Mouse (Mus musculus): ENCODE results near the gene Cmss1. TPM values are rescaled to one million over a fixed set of nuclear protein-coding genes. Genes with fewer than 3 reads are reported as not detected.

Gene Cmss1
- polyA plus RNA-seq, 1 experiment from 2014 or later, result 48.3 TPM

GRCm38 (mm10) chr16:57491853-57492252, 114.8 kb downstream of the Cmss1 start:
- 81% methylated on average over 4 of the region's 4 CpGs for WGBS
- no peaks in the 10 kb centered on the region for H3K9me3 ChIP-seq (replicated peaks)
- H3K4me1 ChIP-seq, result peaks cover 11% of the 10 kb centered on the region; the same call in 1 of the 2 replicates
- no peak for ATAC-seq (ENCODE audit: insufficient number of reproducible peaks, low FRiP score, low TSS enrichment, low read depth)
- H3K27me3 ChIP-seq, result no peaks in the 10 kb centered on the region
- no peaks in the 10 kb centered on the region for H3K36me3 ChIP-seq
- H3K4me3 ChIP-seq (replicated peaks), result no peak overlapping the region
- H3K4me2 ChIP-seq (replicated peaks), result no peak overlapping the region
- no peak overlapping the region for H3K9ac ChIP-seq
- H3K27ac ChIP-seq (replicated peaks), result no peak overlapping the region

- no peak overlapping the region for H3K4me3 ChIP-seq (replicated peaks)
- no peaks in the 10 kb centered on the region for H3K36me3 ChIP-seq
- H3K9me3 ChIP-seq (replicated peaks), result no peaks in the 10 kb centered on the region
- ATAC-seq (ENCODE audit: insufficient number of reproducible peaks, low FRiP score, low TSS enrichment, low read depth), result no peak
- WGBS, result 82% methylated on average over 8 of the region's 8 CpGs
- H3K27me3 ChIP-seq, result no peaks in the 10 kb centered on the region
- no peak overlapping the region for H3K9ac ChIP-seq
- 0 out of 2 replicates have a peak, but pooled peaks cover 8% of the 10 kb centered on the region for H3K4me1 ChIP-seq
- H3K27ac ChIP-seq (replicated peaks), result no peak overlapping the region
- H3K4me2 ChIP-seq (replicated peaks), result no peak overlapping the region
Observed at GRCm38 (mm10) chr16:57490691-57491090, 116.0 kb downstream of the Cmss1 start.

- no peak for ATAC-seq (ENCODE audit: insufficient number of reproducible peaks, low FRiP score, low TSS enrichment, low read depth)
- H3K9ac ChIP-seq, result no peak overlapping the region
Observed at GRCm38 (mm10) chr16:57488661-57489060, 118.0 kb downstream of the Cmss1 start.

GRCm38 (mm10) chr16:57486266-57486665, 120.4 kb downstream of the Cmss1 start:
- H3K27ac ChIP-seq (replicated peaks), result 0 out of 2 replicates have a peak overlapping the region, but pooled peaks have one; percentile 6
- H3K4me2 ChIP-seq (replicated peaks), result no peak overlapping the region
- H3K9ac ChIP-seq, result no peak overlapping the region
- no peaks in the 10 kb centered on the region for H3K9me3 ChIP-seq (replicated peaks)
- no peak for ATAC-seq (ENCODE audit: insufficient number of reproducible peaks, low FRiP score, low TSS enrichment, low read depth)
- H3K36me3 ChIP-seq, result no peaks in the 10 kb centered on the region
- H3K4me1 ChIP-seq, result 0 out of 2 replicates have a peak, but pooled peaks cover 8% of the 10 kb centered on the region
- no peaks in the 10 kb centered on the region for H3K27me3 ChIP-seq
- WGBS, result 75% methylated on average over 5 of the region's 5 CpGs
- H3K4me3 ChIP-seq (replicated peaks), result no peak overlapping the region

More at GRCm38 (mm10) chr16:57488661-57489060, 118.0 kb downstream of the Cmss1 start:
- Histone ChIP-seq H3K27me3 (no peaks in the 10 kb centered on the region), H3K27ac (replicated peaks) (no peak overlapping the region), H3K9me3 (replicated peaks) (no peaks in the 10 kb centered on the region), H3K4me1 (0 out of 2 replicates have a peak, but pooled peaks cover 8% of the 10 kb centered on the region), H3K36me3 (no peaks in the 10 kb centered on the region), H3K4me3 (replicated peaks) (no peak overlapping the region), H3K4me2 (replicated peaks) (no peak overlapping the region)

GRCm38 (mm10) chr16:57485265-57485664, 121.4 kb downstream of the Cmss1 start:
- ATAC-seq (ENCODE audit: insufficient number of reproducible peaks, low FRiP score, low TSS enrichment, low read depth), result no peak
- H3K4me2 ChIP-seq (replicated peaks), result no peak overlapping the region
- H3K4me1 ChIP-seq, result 0 out of 2 replicates have a peak, but pooled peaks cover 8% of the 10 kb centered on the region
- H3K9ac ChIP-seq, result no peak overlapping the region
- no peak overlapping the region for H3K4me3 ChIP-seq (replicated peaks)
- 60% methylated on average over 9 of the region's 9 CpGs for WGBS
- H3K27me3 ChIP-seq, result no peaks in the 10 kb centered on the region
- H3K9me3 ChIP-seq (replicated peaks), result no peaks in the 10 kb centered on the region
- H3K27ac ChIP-seq (replicated peaks), result no peak overlapping the region
- no peaks in the 10 kb centered on the region for H3K36me3 ChIP-seq

- Histone ChIP-seq H3K4me2 (replicated peaks) (no peak overlapping the region), H3K9ac (no peak overlapping the region), H3K36me3 (no peaks in the 10 kb centered on the region), H3K27ac (replicated peaks) (no peak overlapping the region), H3K4me3 (replicated peaks) (no peak overlapping the region), H3K4me1 (0 out of 2 replicates have a peak, but pooled peaks cover 8% of the 10 kb centered on the region), H3K27me3 (no peaks in the 10 kb centered on the region), H3K9me3 (replicated peaks) (no peaks in the 10 kb centered on the region)
- ATAC-seq (ENCODE audit: insufficient number of reproducible peaks, low FRiP score, low TSS enrichment, low read depth), result no peak
- 74% methylated on average over 12 of the region's 12 CpGs for WGBS
Observed at GRCm38 (mm10) chr16:57484043-57484795, 122.4 kb downstream of the Cmss1 start.

GRCm38 (mm10) chr16:57483503-57483902, 123.2 kb downstream of the Cmss1 start:
- Histone ChIP-seq H3K36me3 (no peaks in the 10 kb centered on the region), H3K4me2 (replicated peaks) (no peak overlapping the region), H3K4me1 (0 out of 2 replicates have a peak, but pooled peaks cover 8% of the 10 kb centered on the region), H3K9ac (no peak overlapping the region), H3K4me3 (replicated peaks) (no peak overlapping the region), H3K9me3 (replicated peaks) (no peaks in the 10 kb centered on the region), H3K27ac (replicated peaks) (no peak overlapping the region), H3K27me3 (no peaks in the 10 kb centered on the region)
- 84% methylated on average over 2 of the region's 2 CpGs for WGBS
- no peak for ATAC-seq (ENCODE audit: insufficient number of reproducible peaks, low FRiP score, low TSS enrichment, low read depth)

GRCm38 (mm10) chr16:57482911-57483310, 123.8 kb downstream of the Cmss1 start:
- Histone ChIP-seq H3K9ac (no peak overlapping the region), H3K4me1 (0 out of 2 replicates have a peak, but pooled peaks cover 6% of the 10 kb centered on the region), H3K27ac (replicated peaks) (no peak overlapping the region), H3K27me3 (no peaks in the 10 kb centered on the region), H3K36me3 (no peaks in the 10 kb centered on the region), H3K4me2 (replicated peaks) (no peak overlapping the region), H3K4me3 (replicated peaks) (no peak overlapping the region), H3K9me3 (replicated peaks) (no peaks in the 10 kb centered on the region)
- WGBS, result 74% methylated on average over 4 of the region's 4 CpGs
- no peak for ATAC-seq (ENCODE audit: insufficient number of reproducible peaks, low FRiP score, low TSS enrichment, low read depth)

GRCm38 (mm10) chr16:57482264-57482663, 124.4 kb downstream of the Cmss1 start:
- no peak overlapping the region for H3K9ac ChIP-seq
- H3K27ac ChIP-seq (replicated peaks), result no peak overlapping the region
- no peak overlapping the region for H3K4me3 ChIP-seq (replicated peaks)
- H3K4me1 ChIP-seq, result no peaks in the 10 kb centered on the region
- no peaks in the 10 kb centered on the region for H3K9me3 ChIP-seq (replicated peaks)
- H3K27me3 ChIP-seq, result no peaks in the 10 kb centered on the region
- 71% methylated on average over 6 of the region's 6 CpGs for WGBS
- no peak for ATAC-seq (ENCODE audit: insufficient number of reproducible peaks, low FRiP score, low TSS enrichment, low read depth)
- no peak overlapping the region for H3K4me2 ChIP-seq (replicated peaks)
- no peaks in the 10 kb centered on the region for H3K36me3 ChIP-seq

- no peaks in the 10 kb centered on the region for H3K4me1 ChIP-seq
- H3K4me3 ChIP-seq (replicated peaks), result no peak overlapping the region
- H3K9ac ChIP-seq, result no peak overlapping the region
- WGBS, result 73% methylated on average over 5 of the region's 5 CpGs
- no peak overlapping the region for H3K27ac ChIP-seq (replicated peaks)
- no peaks in the 10 kb centered on the region for H3K27me3 ChIP-seq
- no peak overlapping the region for H3K4me2 ChIP-seq (replicated peaks)
- H3K9me3 ChIP-seq (replicated peaks), result no peaks in the 10 kb centered on the region
- no peak for ATAC-seq (ENCODE audit: insufficient number of reproducible peaks, low FRiP score, low TSS enrichment, low read depth)
- no peaks in the 10 kb centered on the region for H3K36me3 ChIP-seq
Observed at GRCm38 (mm10) chr16:57479776-57480175, 126.9 kb downstream of the Cmss1 start.

GRCm38 (mm10) chr16:57478451-57478850, 128.2 kb downstream of the Cmss1 start:
- peaks cover 3% of the 10 kb centered on the region; the same call in 1 of the 2 replicates for H3K4me1 ChIP-seq
- H3K36me3 ChIP-seq, result no peaks in the 10 kb centered on the region
- peak; percentile 76 for ATAC-seq (ENCODE audit: insufficient number of reproducible peaks, low FRiP score, low TSS enrichment, low read depth)
- H3K9ac ChIP-seq, result no peak overlapping the region
- no peaks in the 10 kb centered on the region for H3K27me3 ChIP-seq
- WGBS, result 65% methylated on average over 2 of the region's 2 CpGs
- no peak overlapping the region for H3K27ac ChIP-seq (replicated peaks)
- no peaks in the 10 kb centered on the region for H3K9me3 ChIP-seq (replicated peaks)
- no peak overlapping the region for H3K4me3 ChIP-seq (replicated peaks)
- H3K4me2 ChIP-seq (replicated peaks), result no peak overlapping the region

All from embryonic facial prominence, embryonic 15.5 days (tissue).